Mouse (Mus musculus): ENCODE measurements around the gene Arhgap31. TPM values are rescaled to one million over a fixed set of nuclear protein-coding genes. Genes with fewer than 3 reads are reported as not detected.

The Arhgap31 gene
- polyA plus RNA-seq, 1 experiment = not detected

- no peak overlapping the region for H3K27ac ChIP-seq (ENCODE audit: insufficient read depth, low read depth, low read length)
- no peak for TF ChIP-seq CTCF (IDR thresholded peaks at IDR 0.05; ENCODE audit: insufficient read depth, low read depth, low read length)
- no peak for TF ChIP-seq POLR2A (IDR thresholded peaks at IDR 0.05; ENCODE audit: insufficient read depth, low read depth, low read length)
- WGBS = 33% methylated on average over 4 of the region's 4 CpGs
- H3K4me3 ChIP-seq (ENCODE audit: insufficient read depth, low read depth, low read length) = no peak overlapping the region
- H3K4me1 ChIP-seq (ENCODE audit: control insufficient read depth, insufficient read depth, low read length) = peaks cover 21% of the 10 kb centered on the region
Observed at GRCm38 (mm10) chr16:38711245-38711644, 1.8 kb downstream of the Arhgap31 start.

- 80% methylated on average over 7 of the region's 7 CpGs for WGBS
- no peak for TF ChIP-seq POLR2A (IDR thresholded peaks at IDR 0.05; ENCODE audit: insufficient read depth, low read depth, low read length)
- no peak for TF ChIP-seq CTCF (IDR thresholded peaks at IDR 0.05; ENCODE audit: insufficient read depth, low read depth, low read length)
Observed at GRCm38 (mm10) chr16:38708962-38709520, 4.0 kb downstream of the Arhgap31 start.

GRCm38 (mm10) chr16:38706782-38707181, 6.3 kb downstream of the Arhgap31 start:
- Histone ChIP-seq H3K27ac (ENCODE audit: insufficient read depth, low read depth, low read length) (no peak overlapping the region), H3K4me3 (ENCODE audit: insufficient read depth, low read depth, low read length) (no peak overlapping the region), H3K4me1 (ENCODE audit: control insufficient read depth, insufficient read depth, low read length) (peaks cover 27% of the 10 kb centered on the region)
- TF ChIP-seq POLR2A (IDR thresholded peaks at IDR 0.05; ENCODE audit: insufficient read depth, low read depth, low read length) (no peak), CTCF (IDR thresholded peaks at IDR 0.05; ENCODE audit: insufficient read depth, low read depth, low read length) (no peak)
- WGBS = 68% methylated on average over 7 of the region's 7 CpGs

More at GRCm38 (mm10) chr16:38708962-38709520, 4.0 kb downstream of the Arhgap31 start:
- H3K4me1 ChIP-seq (ENCODE audit: control insufficient read depth, insufficient read depth, low read length) = peaks cover 26% of the 10 kb centered on the region
- no peak overlapping the region for H3K4me3 ChIP-seq (ENCODE audit: insufficient read depth, low read depth, low read length)
- no peak overlapping the region for H3K27ac ChIP-seq (ENCODE audit: insufficient read depth, low read depth, low read length)

- no peak overlapping the region for H3K4me3 ChIP-seq (ENCODE audit: insufficient read depth, low read depth, low read length)
- H3K4me1 ChIP-seq (ENCODE audit: control insufficient read depth, insufficient read depth, low read length) = peaks cover 29% of the 10 kb centered on the region
- WGBS = 56% methylated on average over 9 of the region's 9 CpGs
- TF ChIP-seq CTCF (IDR thresholded peaks at IDR 0.05; ENCODE audit: insufficient read depth, low read depth, low read length) (no peak), POLR2A (IDR thresholded peaks at IDR 0.05; ENCODE audit: insufficient read depth, low read depth, low read length) (no peak)
- H3K27ac ChIP-seq (ENCODE audit: insufficient read depth, low read depth, low read length) = no peak overlapping the region
Observed at GRCm38 (mm10) chr16:38705531-38706281, 7.4 kb downstream of the Arhgap31 start.

GRCm38 (mm10) chr16:38703501-38703900, 9.6 kb downstream of the Arhgap31 start:
- Histone ChIP-seq H3K27ac (ENCODE audit: insufficient read depth, low read depth, low read length) (no peak overlapping the region), H3K4me3 (ENCODE audit: insufficient read depth, low read depth, low read length) (no peak overlapping the region), H3K4me1 (ENCODE audit: control insufficient read depth, insufficient read depth, low read length) (peaks cover 23% of the 10 kb centered on the region; the same call in 1 of the 2 replicates)
- TF ChIP-seq POLR2A (IDR thresholded peaks at IDR 0.05; ENCODE audit: insufficient read depth, low read depth, low read length) = no peak
- no peak for TF ChIP-seq CTCF (IDR thresholded peaks at IDR 0.05; ENCODE audit: insufficient read depth, low read depth, low read length)
- WGBS = 64% methylated on average over 6 of the region's 6 CpGs

GRCm38 (mm10) chr16:38702316-38702715, 10.8 kb downstream of the Arhgap31 start:
- H3K4me3 ChIP-seq (ENCODE audit: insufficient read depth, low read depth, low read length) = no peak overlapping the region
- peaks cover 22% of the 10 kb centered on the region; the same call in 1 of the 2 replicates for H3K4me1 ChIP-seq (ENCODE audit: control insufficient read depth, insufficient read depth, low read length)
- TF ChIP-seq CTCF (IDR thresholded peaks at IDR 0.05; ENCODE audit: insufficient read depth, low read depth, low read length) (no peak), POLR2A (IDR thresholded peaks at IDR 0.05; ENCODE audit: insufficient read depth, low read depth, low read length) (no peak)
- WGBS = 89% methylated on average over 3 of the region's 3 CpGs
- no peak overlapping the region for H3K27ac ChIP-seq (ENCODE audit: insufficient read depth, low read depth, low read length)

- Histone ChIP-seq H3K4me1 (ENCODE audit: control insufficient read depth, insufficient read depth, low read length) (peaks cover 15% of the 10 kb centered on the region; the same call in 1 of the 2 replicates), H3K27ac (ENCODE audit: insufficient read depth, low read depth, low read length) (no peak overlapping the region), H3K4me3 (ENCODE audit: insufficient read depth, low read depth, low read length) (no peak overlapping the region)
- TF ChIP-seq CTCF (IDR thresholded peaks at IDR 0.05; ENCODE audit: insufficient read depth, low read depth, low read length) (no peak), POLR2A (IDR thresholded peaks at IDR 0.05; ENCODE audit: insufficient read depth, low read depth, low read length) (no peak)
- WGBS = 48% methylated on average over 9 of the region's 9 CpGs
Observed at GRCm38 (mm10) chr16:38701492-38702185, 11.4 kb downstream of the Arhgap31 start.

- Histone ChIP-seq H3K27ac (ENCODE audit: insufficient read depth, low read depth, low read length) (no peak overlapping the region), H3K4me3 (ENCODE audit: insufficient read depth, low read depth, low read length) (no peak overlapping the region), H3K4me1 (ENCODE audit: control insufficient read depth, insufficient read depth, low read length) (peaks cover 11% of the 10 kb centered on the region; the same call in 1 of the 2 replicates)
- 66% methylated on average over 16 of the region's 16 CpGs for WGBS
- TF ChIP-seq POLR2A (IDR thresholded peaks at IDR 0.05; ENCODE audit: insufficient read depth, low read depth, low read length) = no peak
- no peak for TF ChIP-seq CTCF (IDR thresholded peaks at IDR 0.05; ENCODE audit: insufficient read depth, low read depth, low read length)
Observed at GRCm38 (mm10) chr16:38700392-38701162, 12.5 kb downstream of the Arhgap31 start.

Measured in olfactory bulb, adult 2 months (tissue).